Mouse (Mus musculus): ENCODE measurements around the gene Gm19345. TPM values are rescaled to one million over a fixed set of nuclear protein-coding genes. Genes with fewer than 3 reads are reported as not detected.

Gm19345 gene
- polyA plus RNA-seq, 1 experiment: not detected

DNA sequence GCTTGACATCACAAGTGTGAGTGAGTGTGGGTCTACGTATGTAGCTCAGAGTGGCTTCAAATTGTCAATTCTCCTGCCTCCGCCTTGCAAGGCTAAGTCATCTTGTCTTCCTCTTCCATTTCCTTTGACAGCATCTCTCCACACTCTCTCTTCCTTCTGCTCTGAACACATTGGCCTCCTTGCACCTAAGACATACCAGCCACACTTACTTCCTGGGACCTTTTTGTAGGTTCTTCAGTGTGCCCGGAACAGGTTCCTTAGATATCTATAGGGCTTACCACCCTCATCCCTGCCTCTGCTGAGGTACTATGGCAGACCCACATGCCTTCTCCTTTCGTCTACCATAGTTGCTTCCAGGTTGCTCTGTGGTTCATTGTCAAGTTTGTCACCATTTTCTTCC is 38.6 kb upstream of the Gm19345 start:
- TF ChIP-seq CTCF (IDR thresholded peaks at IDR 0.05; ENCODE audit: control insufficient read depth, insufficient read depth, insufficient read length) (no peak), MAX (IDR thresholded peaks at IDR 0.05) (no peak), FOSL1 (IDR thresholded peaks at IDR 0.05; ENCODE audit: insufficient read depth, low read length, poor library complexity, severe bottlenecking) (no peak), MYOD1 (IDR thresholded peaks at IDR 0.05; ENCODE audit: control insufficient read depth, insufficient read length, low read depth) (no peak), USF1 (IDR thresholded peaks at IDR 0.05; ENCODE audit: low read depth) (no peak), MYOG (IDR thresholded peaks at IDR 0.05; ENCODE audit: control insufficient read depth, extremely low read depth, insufficient read length) (no peak), CEBPB (IDR thresholded peaks at IDR 0.05; ENCODE audit: low read depth) (no peak)
- Histone ChIP-seq H3K27me3 (ENCODE audit: control insufficient read depth, insufficient read depth, insufficient read length) (no peaks in the 10 kb centered on the region), H3K4me3 (ENCODE audit: insufficient read depth, poor library complexity, severe bottlenecking) (no peak overlapping the region), H3K79me2 (ENCODE audit: control insufficient read depth, insufficient read depth) (no peaks in the 10 kb centered on the region), H3K79me3 (ENCODE audit: low read depth) (no peaks in the 10 kb centered on the region), H3ac (ENCODE audit: control insufficient read depth, insufficient read length, low read depth) (no peak overlapping the region), H3K36me3 (ENCODE audit: control insufficient read depth, insufficient read depth) (no peaks in the 10 kb centered on the region)

DNA sequence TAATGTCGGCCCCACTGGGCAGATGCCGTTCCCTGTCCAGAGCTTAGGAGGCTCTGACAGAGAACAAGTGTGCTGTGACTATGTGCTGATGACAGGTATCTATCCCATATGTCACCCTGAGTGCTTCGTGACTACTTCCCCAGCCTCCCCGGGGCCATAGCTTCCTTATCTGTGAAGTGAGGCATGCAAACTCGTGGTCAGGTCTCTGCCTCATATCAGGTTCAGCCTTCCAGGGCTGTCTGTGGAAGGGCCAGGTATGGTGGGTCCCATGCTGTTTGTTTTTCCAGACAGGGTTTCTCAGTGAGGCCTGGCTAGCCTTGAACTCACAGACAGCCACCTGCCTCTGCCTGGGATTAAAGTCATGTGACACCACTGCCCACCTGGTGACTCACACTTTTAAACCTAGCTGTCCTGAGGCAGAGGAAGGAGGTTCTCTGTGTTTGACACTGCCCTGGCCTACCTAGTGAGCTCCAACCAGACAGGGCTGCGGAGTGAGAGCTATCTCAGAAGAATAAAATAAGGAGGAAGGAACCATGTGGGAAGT is 38.2 kb upstream of the Gm19345 start:
- Histone ChIP-seq H3K79me2 (ENCODE audit: control insufficient read depth, insufficient read depth) (no peaks in the 10 kb centered on the region), H3K4me3 (ENCODE audit: insufficient read depth, poor library complexity, severe bottlenecking) (no peak overlapping the region), H3K36me3 (ENCODE audit: control insufficient read depth, insufficient read depth) (no peaks in the 10 kb centered on the region), H3ac (ENCODE audit: control insufficient read depth, insufficient read length, low read depth) (no peak overlapping the region), H3K79me3 (ENCODE audit: low read depth) (no peaks in the 10 kb centered on the region), H3K27me3 (ENCODE audit: control insufficient read depth, insufficient read depth, insufficient read length) (no peaks in the 10 kb centered on the region)
- no peak for TF ChIP-seq CEBPB (IDR thresholded peaks at IDR 0.05; ENCODE audit: low read depth)
- TF ChIP-seq CTCF (IDR thresholded peaks at IDR 0.05; ENCODE audit: control insufficient read depth, insufficient read depth, insufficient read length): no peak
- no peak for TF ChIP-seq MYOG (IDR thresholded peaks at IDR 0.05; ENCODE audit: control insufficient read depth, extremely low read depth, insufficient read length)
- TF ChIP-seq MYOD1 (IDR thresholded peaks at IDR 0.05; ENCODE audit: control insufficient read depth, insufficient read length, low read depth): no peak
- TF ChIP-seq USF1 (IDR thresholded peaks at IDR 0.05; ENCODE audit: low read depth): no peak
- TF ChIP-seq MAX (IDR thresholded peaks at IDR 0.05): no peak
- no peak for TF ChIP-seq FOSL1 (IDR thresholded peaks at IDR 0.05; ENCODE audit: insufficient read depth, low read length, poor library complexity, severe bottlenecking)

GRCm38 (mm10) chr7:19815296-19816223 is 36.2 kb upstream of the Gm19345 start:
- no peaks in the 10 kb centered on the region for H3K79me3 ChIP-seq (ENCODE audit: low read depth)
- peak overlapping the region; percentile 45 for H3ac ChIP-seq (ENCODE audit: control insufficient read depth, insufficient read length, low read depth)
- H3K79me2 ChIP-seq (ENCODE audit: control insufficient read depth, insufficient read depth): no peaks in the 10 kb centered on the region
- no peak for TF ChIP-seq MYOG (IDR thresholded peaks at IDR 0.05; ENCODE audit: control insufficient read depth, extremely low read depth, insufficient read length)
- TF ChIP-seq FOSL1 (IDR thresholded peaks at IDR 0.05; ENCODE audit: insufficient read depth, low read length, poor library complexity, severe bottlenecking): no peak
- no peaks in the 10 kb centered on the region for H3K36me3 ChIP-seq (ENCODE audit: control insufficient read depth, insufficient read depth)
- H3K4me3 ChIP-seq (ENCODE audit: insufficient read depth, poor library complexity, severe bottlenecking): no peak overlapping the region
- H3K27me3 ChIP-seq (ENCODE audit: control insufficient read depth, insufficient read depth, insufficient read length): no peaks in the 10 kb centered on the region

DNA sequence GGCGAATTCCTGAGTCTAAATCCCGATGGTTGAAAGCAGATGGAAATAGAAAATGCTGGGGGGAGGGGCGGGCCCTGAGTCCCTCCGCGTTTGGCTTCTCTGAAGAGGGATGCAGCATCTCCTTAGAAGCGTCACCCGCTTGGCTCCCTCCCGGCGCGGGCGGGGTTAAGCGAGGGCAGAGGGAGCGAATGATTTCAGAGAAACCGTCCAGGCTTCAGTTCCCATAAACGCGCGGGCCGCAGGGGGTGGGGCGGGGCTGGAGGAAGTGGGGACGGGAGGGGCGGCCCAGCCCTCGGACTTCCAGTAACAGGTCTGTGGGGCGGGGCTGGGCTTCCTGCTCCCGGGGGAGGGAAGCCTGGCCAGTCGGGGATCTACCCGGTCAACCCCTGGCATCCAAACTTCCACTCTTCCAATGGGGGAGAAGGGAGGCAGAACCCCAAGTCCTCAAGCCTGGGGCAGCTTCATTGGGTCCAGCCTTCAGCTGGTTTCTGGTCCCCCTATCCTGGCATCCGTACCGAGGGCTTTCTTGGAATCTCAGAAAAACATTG is 35.5 kb upstream of the Gm19345 start:
- Histone ChIP-seq H3K27me3 (ENCODE audit: control insufficient read depth, insufficient read depth, insufficient read length) (no peaks in the 10 kb centered on the region), H3K79me3 (ENCODE audit: low read depth) (no peaks in the 10 kb centered on the region), H3K36me3 (ENCODE audit: control insufficient read depth, insufficient read depth) (no peaks in the 10 kb centered on the region), H3K79me2 (ENCODE audit: control insufficient read depth, insufficient read depth) (no peaks in the 10 kb centered on the region), H3ac (ENCODE audit: control insufficient read depth, insufficient read length, low read depth) (peak overlapping the region; percentile 46), H3K4me3 (ENCODE audit: insufficient read depth, poor library complexity, severe bottlenecking) (peak overlapping the region; percentile 25)
- TF ChIP-seq CEBPB (IDR thresholded peaks at IDR 0.05; ENCODE audit: low read depth) (no peak), MAX (IDR thresholded peaks at IDR 0.05) (no peak)

DNA sequence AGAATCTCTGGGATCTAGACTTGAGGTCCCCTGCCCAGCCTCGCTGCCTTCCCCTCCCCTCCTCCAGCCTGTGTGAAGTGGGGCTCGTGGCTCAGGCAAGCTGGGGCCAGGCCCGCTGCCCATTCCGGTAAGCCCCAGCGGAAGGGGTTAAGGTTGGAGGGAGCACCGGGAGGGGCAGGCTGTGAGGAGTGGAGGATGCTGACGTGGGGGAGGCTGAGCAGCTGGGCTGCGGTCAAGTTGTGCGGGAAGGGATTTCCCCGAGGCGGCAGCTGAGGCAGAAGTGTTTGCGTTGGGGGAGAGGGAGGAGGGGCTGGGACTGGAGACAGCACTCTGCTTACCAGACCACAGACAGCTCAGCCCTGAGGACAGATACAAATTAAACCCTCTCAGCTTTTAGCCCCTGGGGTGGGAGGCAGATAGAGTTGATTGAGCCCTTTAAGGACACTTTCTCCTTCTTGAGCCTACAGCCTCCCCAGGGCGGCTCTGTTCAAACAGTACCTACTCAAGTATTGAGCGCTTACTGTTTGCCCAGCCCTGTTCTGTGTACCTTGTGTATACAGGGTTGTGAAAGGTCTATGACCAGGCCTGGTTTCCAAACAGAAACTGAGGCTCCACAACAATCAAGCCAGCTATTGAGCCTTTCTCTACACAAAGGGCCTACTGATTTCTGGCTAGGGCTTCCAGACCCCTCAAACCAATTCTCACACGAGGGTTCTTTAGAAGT is 34.3 kb upstream of the Gm19345 start:
- H3ac ChIP-seq (ENCODE audit: control insufficient read depth, insufficient read length, low read depth): peak overlapping the region; percentile 50
- H3K4me3 ChIP-seq (ENCODE audit: insufficient read depth, poor library complexity, severe bottlenecking): peak overlapping the region; percentile 18
- TF ChIP-seq MYOD1 (IDR thresholded peaks at IDR 0.05; ENCODE audit: control insufficient read depth, insufficient read length, low read depth) (peak; percentile 84), USF1 (IDR thresholded peaks at IDR 0.05; ENCODE audit: low read depth) (no peak), FOSL1 (IDR thresholded peaks at IDR 0.05; ENCODE audit: insufficient read depth, low read length, poor library complexity, severe bottlenecking) (no peak), MYOG (IDR thresholded peaks at IDR 0.05; ENCODE audit: control insufficient read depth, extremely low read depth, insufficient read length) (no peak), MAX (IDR thresholded peaks at IDR 0.05) (no peak)
- no peaks in the 10 kb centered on the region for H3K27me3 ChIP-seq (ENCODE audit: control insufficient read depth, insufficient read depth, insufficient read length)
- no peaks in the 10 kb centered on the region for H3K36me3 ChIP-seq (ENCODE audit: control insufficient read depth, insufficient read depth)
- no peaks in the 10 kb centered on the region for H3K79me3 ChIP-seq (ENCODE audit: low read depth)
- no peaks in the 10 kb centered on the region for H3K79me2 ChIP-seq (ENCODE audit: control insufficient read depth, insufficient read depth)
